Mouse (Mus musculus) gastrocnemius, postnatal 25 days (tissue): ENCODE measurements around the gene Dennd2d. TPM values are rescaled to one million over a fixed set of nuclear protein-coding genes. Genes with fewer than 3 reads are reported as not detected.

Experiments
- DNase-seq: peaks from one replicate; pipeline ENCODE4 v3.0.0; 2022
- long read RNA-seq, 2 experiments: library from polyadenylated mRNA; stranded (forward); transcript quantifications; one replicate each; pipeline ENCODE4 v2.0.0; 2021
- total RNA-seq, 2 experiments: library from RNA; stranded (reverse); gene quantifications; 1 replicate in 1 of 2; 2 replicates in 1 of 2; pipeline ENCODE4 v1.2.3; 2021

The Dennd2d gene
- under 1 TPM; 0.13 to 0.27 TPM for total RNA-seq
- long read RNA-seq, experiment 1: 0 reads
- long read RNA-seq, experiment 2: 0 reads

- peak; percentile 38 for DNase-seq
These were observed at the start of gene Dennd2d for GRCm38 (mm10) chr3:106482281-106483081. TSS of gene Dennd2d (plus strand) at chr3:106482405.

DNA sequence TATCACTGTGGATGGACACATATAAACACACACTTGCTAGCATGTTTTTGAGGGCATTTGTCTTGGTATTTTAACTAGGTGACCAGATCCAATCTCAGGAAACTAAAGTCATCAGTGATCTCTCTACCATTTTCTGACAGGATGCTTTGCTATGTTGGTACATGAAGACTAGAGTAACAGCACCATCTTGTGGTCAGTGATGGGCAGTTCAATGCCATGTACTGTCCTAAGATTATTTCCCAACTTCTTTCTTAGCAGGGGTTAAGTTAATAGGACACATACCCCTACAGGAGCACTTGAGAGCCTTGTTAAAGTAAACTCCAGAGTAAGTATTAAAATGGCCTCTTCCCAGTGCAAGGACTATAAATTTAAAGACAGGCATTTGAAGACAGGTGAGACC, 33.6 kb upstream of the Dennd2d start:
- DNase-seq: no peak

GRCm38 (mm10) chr3:106448995-106449394, 33.2 kb upstream of the Dennd2d start:
- DNase-seq: no peak

DNA sequence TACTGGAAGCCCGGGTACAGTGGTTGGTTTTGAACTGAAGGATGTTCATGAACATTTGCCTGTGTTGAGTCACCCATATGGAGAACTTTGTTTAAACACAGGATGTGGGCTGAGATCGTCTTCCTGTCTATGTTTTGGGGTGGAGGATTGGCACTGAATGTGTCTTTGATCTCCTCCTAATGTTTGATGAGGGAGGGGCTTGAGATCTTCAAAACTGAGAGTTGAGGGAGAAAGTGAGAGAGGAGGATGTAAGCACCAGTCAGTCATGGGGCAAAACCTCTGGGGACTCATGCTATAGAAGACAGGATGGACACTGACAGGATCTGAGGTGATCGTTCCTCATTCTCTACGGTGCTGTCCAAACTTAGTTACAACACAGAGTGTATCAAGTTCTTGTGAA, 32.6 kb upstream of the Dennd2d start:
- DNase-seq: no peak

GRCm38 (mm10) chr3:106452616-106453015, 29.6 kb upstream of the Dennd2d start:
- no peak for DNase-seq

DNA sequence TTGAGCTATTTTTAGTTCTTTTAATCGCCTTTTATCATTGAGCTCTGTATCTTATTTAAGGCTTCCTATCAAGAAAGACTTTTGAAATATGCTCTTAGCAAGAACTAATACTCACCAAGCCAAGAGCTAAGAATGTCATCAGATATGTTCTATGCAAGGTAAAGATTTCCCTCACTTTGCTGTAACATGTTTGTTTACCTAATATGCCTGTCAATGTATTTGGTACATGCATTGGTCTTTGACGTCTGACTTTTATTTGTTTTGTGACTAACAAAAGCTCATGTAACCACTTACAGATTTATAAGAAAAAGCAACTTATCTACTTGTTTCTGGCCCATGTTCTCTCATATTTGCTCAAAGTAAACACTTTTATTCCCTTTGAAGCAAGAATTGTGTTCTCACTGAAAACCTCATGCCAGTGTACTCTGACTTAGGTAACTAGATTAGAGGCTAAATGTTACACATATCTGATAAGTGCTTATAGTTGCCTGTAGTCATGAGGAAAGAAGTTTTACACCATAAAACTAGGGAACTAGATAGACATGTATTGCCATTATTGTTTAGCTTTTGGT, 24.8 kb upstream of the Dennd2d start:
- DNase-seq: no peak

DNA sequence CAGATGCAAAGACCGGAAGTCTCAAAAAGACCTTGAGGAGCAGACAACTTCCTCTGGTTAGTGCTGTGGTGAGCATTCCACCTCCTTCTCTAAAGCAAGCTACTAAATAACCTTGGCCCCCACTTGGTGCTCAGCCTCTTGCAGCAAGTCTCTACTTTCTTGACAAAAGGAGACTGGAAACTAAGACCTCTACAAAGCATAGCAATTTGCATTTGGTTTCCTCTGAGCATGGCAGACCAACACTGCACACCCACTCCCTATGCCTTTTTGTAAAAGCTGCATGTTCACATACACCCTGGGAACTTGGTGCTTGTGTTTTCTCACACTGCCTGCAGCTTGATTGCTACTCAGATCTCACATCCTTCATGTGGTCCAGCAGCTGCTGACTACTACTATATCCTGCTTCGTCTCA, 20.1 kb upstream of the Dennd2d start:
- DNase-seq: no peak

GRCm38 (mm10) chr3:106462493-106462892, 19.7 kb upstream of the Dennd2d start:
- no peak for DNase-seq

GRCm38 (mm10) chr3:106464750-106465149, 17.5 kb upstream of the Dennd2d start:
- no peak for DNase-seq

- no peak for DNase-seq
These were observed 8.0 kb upstream of the Dennd2d start for GRCm38 (mm10) chr3:106474210-106474609.

DNA sequence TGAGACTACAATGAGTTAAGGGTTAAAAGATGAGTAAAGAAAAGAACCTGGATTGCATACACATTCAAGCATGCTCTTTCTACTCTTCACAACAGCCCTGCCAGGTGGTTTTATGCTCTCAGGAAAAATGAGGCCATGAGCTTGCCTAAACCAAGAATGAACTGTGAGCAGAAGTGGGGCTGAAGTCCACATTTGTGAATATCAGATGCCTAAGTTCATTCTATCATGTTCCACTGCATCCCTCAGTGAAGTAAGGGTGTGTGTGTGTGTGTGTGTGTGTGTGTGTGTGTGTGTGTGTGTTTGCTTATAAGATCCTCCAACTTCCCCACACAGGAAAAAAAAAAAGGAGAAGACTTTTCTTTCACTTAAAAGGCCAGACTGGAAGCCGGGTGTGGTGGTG, 5.3 kb upstream of the Dennd2d start:
- DNase-seq: no peak

GRCm38 (mm10) chr3:106483297-106483696, 1.1 kb downstream of the Dennd2d start:
- no peak for DNase-seq

- no peak for DNase-seq
These were observed 1.7 kb downstream of the Dennd2d start for GRCm38 (mm10) chr3:106483796-106484405.

GRCm38 (mm10) chr3:106484861-106485260, 2.7 kb downstream of the Dennd2d start:
- DNase-seq: no peak

DNA sequence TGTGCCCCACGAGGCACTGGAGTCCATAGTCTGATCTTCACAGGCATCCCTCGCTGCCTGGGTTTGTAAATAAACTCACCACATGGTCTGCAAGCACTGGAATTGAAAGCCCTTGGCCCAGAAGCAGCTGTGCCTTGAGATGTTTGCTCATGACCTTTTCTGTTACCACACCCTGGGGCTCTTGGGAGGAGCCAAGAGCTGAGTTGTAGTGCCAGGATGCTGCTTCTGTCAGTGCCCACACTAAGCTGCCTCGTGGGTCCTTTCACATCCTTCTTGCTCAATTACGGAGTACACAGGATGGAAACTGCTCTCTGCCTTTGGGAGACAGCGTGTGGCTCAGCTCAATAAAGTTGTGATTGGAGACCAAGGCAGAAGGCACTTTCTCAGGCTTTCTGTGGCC, 3.6 kb downstream of the Dennd2d start:
- DNase-seq: no peak

GRCm38 (mm10) chr3:106487551-106487950, 5.3 kb downstream of the Dennd2d start:
- no peak for DNase-seq

DNA sequence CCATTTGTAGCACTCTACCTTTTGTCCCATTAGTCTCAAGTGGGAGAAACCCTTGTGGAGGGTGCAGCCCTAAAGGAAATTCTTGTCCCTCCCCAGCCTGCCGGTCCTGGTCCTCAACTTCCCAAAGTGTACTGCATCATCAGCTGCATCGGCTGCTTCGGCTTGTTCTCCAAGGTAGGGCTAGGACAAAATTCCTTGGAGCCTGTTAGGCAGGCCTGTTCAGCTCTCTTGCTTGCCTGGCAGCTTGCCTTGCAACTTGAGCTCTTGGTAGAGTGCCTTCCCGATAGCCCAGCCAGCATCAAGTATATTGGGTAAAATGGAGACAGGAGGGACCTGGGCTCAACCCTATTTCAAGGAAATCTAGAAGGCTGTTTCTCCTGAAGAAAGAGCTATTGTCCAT, 8.0 kb downstream of the Dennd2d start:
- no peak for DNase-seq

GRCm38 (mm10) chr3:106492723-106493122, 10.5 kb downstream of the Dennd2d start:
- no peak for DNase-seq

GRCm38 (mm10) chr3:106493202-106493601, 11.0 kb downstream of the Dennd2d start:
- no peak for DNase-seq

- no peak for DNase-seq
These were observed 11.7 kb downstream of the Dennd2d start for GRCm38 (mm10) chr3:106493882-106494281.

DNA sequence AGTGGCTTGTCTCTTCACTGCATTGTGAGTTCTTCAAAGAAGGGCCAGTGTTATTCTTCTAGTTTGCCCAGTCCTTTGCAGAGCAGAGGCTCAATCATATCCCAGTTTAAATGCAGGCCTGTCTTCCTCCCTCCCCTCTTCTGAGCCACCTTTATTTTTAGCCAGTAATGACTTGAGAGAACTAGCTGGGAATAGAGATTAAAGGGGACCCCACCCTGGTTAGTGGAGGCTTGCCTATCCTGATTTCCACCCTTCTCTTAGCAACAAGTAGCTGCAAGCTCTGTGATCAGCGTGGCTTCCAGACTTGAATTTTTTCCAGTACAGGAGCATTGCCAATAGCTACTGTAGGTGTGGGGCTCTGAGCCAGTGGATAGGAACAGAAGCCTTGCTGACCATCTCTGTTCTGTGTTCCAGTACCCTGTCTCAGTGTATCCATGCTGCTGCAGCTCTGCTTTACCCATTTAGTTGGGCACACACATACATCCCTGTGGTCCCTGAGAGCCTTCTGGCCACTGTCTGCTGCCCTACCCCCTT, 12.3 kb downstream of the Dennd2d start:
- no peak for DNase-seq

GRCm38 (mm10) chr3:106495346-106496044, 13.3 kb downstream of the Dennd2d start:
- DNase-seq: no peak
